Mouse (Mus musculus) brain, embryonic 14.5 days (tissue): ENCODE data around the gene Aldh16a1.

Source experiments
- CTCF ChIP-seq: fragments of 200-500 bp; IDR thresholded peaks from 2 replicates; pipeline ENCODE4 v1.5.1; 2012; ENCODE audit warnings: inconsistent platforms, mild to moderate bottlenecking, moderate library complexity, borderline replicate concordance; ENCODE audit not compliant: insufficient read depth, insufficient read length; ENCODE audit errors: extremely low read depth
- POLR2A ChIP-seq: fragments of 200-500 bp; IDR thresholded peaks from 2 replicates; pipeline ENCODE4 v1.6.1; 2012; ENCODE audit warnings: mild to moderate bottlenecking, inconsistent platforms, borderline replicate concordance; ENCODE audit not compliant: poor library complexity, insufficient read depth, insufficient read length, severe bottlenecking; ENCODE audit errors: extremely low read depth

- TF ChIP-seq CTCF (no peak), POLR2A (no peak)
Observed at GRCm38 (mm10) chr7:45137171-45138006, 17.0 kb downstream of the Aldh16a1 start.
